Mouse (Mus musculus): ENCODE data around the gene 2210011C24Rik.

2210011C24Rik gene

GRCm38 (mm10) chr8:84011705-84012498 is at the start of gene 2210011C24Rik:
2210011C24Rik (minus strand) TSS chr8:84012171.
- DNase-seq, result peak; percentile 70

GRCm38 (mm10) chr8:84060245-84060644 is 48.3 kb upstream of the 2210011C24Rik start:
- DNase-seq, result no peak

- DNase-seq, result no peak
Measured at GRCm38 (mm10) chr8:84059226-84059625, 47.3 kb upstream of the 2210011C24Rik start.

- DNase-seq, result no peak
Measured at GRCm38 (mm10) chr8:84057827-84058226, 45.9 kb upstream of the 2210011C24Rik start.

GRCm38 (mm10) chr8:84053229-84053628 is 41.3 kb upstream of the 2210011C24Rik start:
- DNase-seq, result no peak

- DNase-seq, result no peak
Measured at GRCm38 (mm10) chr8:84052746-84053145, 40.8 kb upstream of the 2210011C24Rik start.

- DNase-seq, result no peak
Measured at GRCm38 (mm10) chr8:84048171-84048570, 36.2 kb upstream of the 2210011C24Rik start.

- DNase-seq, result no peak
Measured at GRCm38 (mm10) chr8:84046505-84046904, 34.5 kb upstream of the 2210011C24Rik start.

- DNase-seq, result no peak
Measured at GRCm38 (mm10) chr8:84044900-84045299, 32.9 kb upstream of the 2210011C24Rik start, which contains the start of gene Rln3. Rln3 (minus strand) TSS chr8:84045000.

- no peak for DNase-seq
Measured at GRCm38 (mm10) chr8:84044103-84044502, 32.1 kb upstream of the 2210011C24Rik start.

- no peak for DNase-seq
Measured at GRCm38 (mm10) chr8:84042948-84043342, 31.0 kb upstream of the 2210011C24Rik start.

- DNase-seq, result peak; percentile 77
Measured at GRCm38 (mm10) chr8:84042066-84042947, 30.3 kb upstream of the 2210011C24Rik start, which contains the start of gene Il27ra. Il27ra (minus strand) TSS chr8:84042589.

GRCm38 (mm10) chr8:84039050-84039449 is 27.1 kb upstream of the 2210011C24Rik start:
- peak; percentile 85 for DNase-seq

- DNase-seq, result no peak
Measured at GRCm38 (mm10) chr8:84038015-84038414, 26.0 kb upstream of the 2210011C24Rik start.

GRCm38 (mm10) chr8:84032777-84033176 is 20.8 kb upstream of the 2210011C24Rik start:
- DNase-seq, result no peak

GRCm38 (mm10) chr8:84029272-84029671 is 17.3 kb upstream of the 2210011C24Rik start:
- DNase-seq, result no peak

- DNase-seq, result no peak
Measured at GRCm38 (mm10) chr8:84027449-84027848, 15.5 kb upstream of the 2210011C24Rik start.

- DNase-seq, result peak; percentile 47
Measured at GRCm38 (mm10) chr8:84025863-84026262, 13.9 kb upstream of the 2210011C24Rik start.

GRCm38 (mm10) chr8:84024171-84024570 is 12.2 kb upstream of the 2210011C24Rik start:
- DNase-seq, result peak; percentile 72

GRCm38 (mm10) chr8:84023631-84024030 is 11.7 kb upstream of the 2210011C24Rik start:
- DNase-seq, result no peak

- peak; percentile 65 for DNase-seq
Measured at GRCm38 (mm10) chr8:84023085-84023484, 11.1 kb upstream of the 2210011C24Rik start.

- no peak for DNase-seq
Measured at GRCm38 (mm10) chr8:84021569-84021968, 9.6 kb upstream of the 2210011C24Rik start.

GRCm38 (mm10) chr8:84021096-84021495 is 9.1 kb upstream of the 2210011C24Rik start, which contains the start of gene Palm3:
Palm3 (plus strand) TSS chr8:84021471.
- DNase-seq, result no peak
